Mouse (Mus musculus): Measurements from ENCODE around the gene Kcng4. TPM values are rescaled to one million over a fixed set of nuclear protein-coding genes. Genes with fewer than 3 reads are reported as not detected.

Kcng4 gene
- polyA plus RNA-seq (2015; fragmentation: Nextera tagmentation; extraction: Ambion mirVana): 0.35 and 0.51 TPM in 2 replicates

GRCm38 (mm10) chr8:119635378-119635777, at the start of gene Kcng4:
Gene Kcng4, minus strand, starts transcription at chr8:119635680.

GRCm38 (mm10) chr8:119666219-119666951, 30.9 kb upstream of the Kcng4 start, which contains the start of gene Wfdc1:
Gene Wfdc1, plus strand, starts transcription at chr8:119666365.

GRCm38 (mm10) chr8:119612471-119612870, 23.0 kb downstream of the Kcng4 start, which contains the start of gene Adad2:
Gene Adad2, plus strand, starts transcription at chr8:119612747.

GRCm38 (mm10) chr8:119604996-119605395, 30.5 kb downstream of the Kcng4 start, which contains the start of gene Taf1c:
Gene Taf1c, minus strand, starts transcription at chr8:119605222.

GRCm38 (mm10) chr8:119574437-119575365, 60.8 kb downstream of the Kcng4 start, which contains the start of the genes Hsdl1 and Dnaaf1:
Gene Hsdl1, minus strand, starts transcription at chr8:119575183.
Gene Dnaaf1, plus strand, starts transcription at chr8:119575235.

Other genes with a start within 250 kb of the Kcng4 start
- 14.3 and 14.4 TPM in 2 replicates for gene Mlycd, start 240.8 kb downstream of the Kcng4 start, polyA plus RNA-seq (2015; fragmentation: Nextera tagmentation; extraction: Ambion mirVana)
- 14.7 and 14.8 TPM in 2 replicates for gene Osgin1, start 201.6 kb downstream of the Kcng4 start, polyA plus RNA-seq (2015; fragmentation: Nextera tagmentation; extraction: Ambion mirVana)
- 0.08 and 0.10 TPM in 2 replicates for gene Necab2, start 189.0 kb downstream of the Kcng4 start, polyA plus RNA-seq (2015; fragmentation: Nextera tagmentation; extraction: Ambion mirVana)
- gene Slc38a8, start 134.0 kb downstream of the Kcng4 start, polyA plus RNA-seq (2015; fragmentation: Nextera tagmentation; extraction: Ambion mirVana): not detected in 2 replicates
- 51.5 and 57.5 TPM in 2 replicates for gene Mbtps1, start 76.9 kb downstream of the Kcng4 start, polyA plus RNA-seq (2015; fragmentation: Nextera tagmentation; extraction: Ambion mirVana)
- 21.4 and 22.7 TPM in 2 replicates for gene Hsdl1, start 60.5 kb downstream of the Kcng4 start, polyA plus RNA-seq (2015; fragmentation: Nextera tagmentation; extraction: Ambion mirVana)
- gene Dnaaf1, start 60.4 kb downstream of the Kcng4 start, polyA plus RNA-seq (2015; fragmentation: Nextera tagmentation; extraction: Ambion mirVana): 0.10 TPM in 1 of 2 replicates, not detected in the other
- gene Taf1c, start 30.5 kb downstream of the Kcng4 start, polyA plus RNA-seq (2015; fragmentation: Nextera tagmentation; extraction: Ambion mirVana): 5.7 and 6.3 TPM in 2 replicates
- gene Adad2, start 22.9 kb downstream of the Kcng4 start, polyA plus RNA-seq (2015; fragmentation: Nextera tagmentation; extraction: Ambion mirVana): not detected in 2 replicates
- gene Wfdc1, start 30.7 kb upstream of the Kcng4 start, polyA plus RNA-seq (2015; fragmentation: Nextera tagmentation; extraction: Ambion mirVana): 94.8 and 115 TPM in 2 replicates
- 1.4 and 1.7 TPM in 2 replicates for gene Atp2c2, start 64.3 kb upstream of the Kcng4 start, polyA plus RNA-seq (2015; fragmentation: Nextera tagmentation; extraction: Ambion mirVana)
- 9.9 and 10.4 TPM in 2 replicates for gene Tldc1, start 142.7 kb upstream of the Kcng4 start, polyA plus RNA-seq (2015; fragmentation: Nextera tagmentation; extraction: Ambion mirVana)
- 44.0 and 53.4 TPM in 2 replicates for gene Cotl1, start 204.9 kb upstream of the Kcng4 start, polyA plus RNA-seq (2015; fragmentation: Nextera tagmentation; extraction: Ambion mirVana)
- gene Klhl36, start 226.6 kb upstream of the Kcng4 start, polyA plus RNA-seq (2015; fragmentation: Nextera tagmentation; extraction: Ambion mirVana): 6.9 and 9.2 TPM in 2 replicates